Mouse (Mus musculus): Measurements from ENCODE around the gene Arhgap9.

Gene Arhgap9

GRCm38 (mm10) chr10:127348957-127349356, 27.2 kb downstream of the Arhgap9 start:
- DNase-seq (ENCODE audit: low spot score), result no peak

- no peak for DNase-seq (ENCODE audit: low spot score)
These were observed 28.0 kb downstream of the Arhgap9 start for GRCm38 (mm10) chr10:127349810-127350209.

- peak; percentile 70 for DNase-seq (ENCODE audit: low spot score)
These were observed 29.0 kb downstream of the Arhgap9 start for GRCm38 (mm10) chr10:127350594-127351284.

GRCm38 (mm10) chr10:127351285-127351595, 29.5 kb downstream of the Arhgap9 start:
- no peak for DNase-seq (ENCODE audit: low spot score)

GRCm38 (mm10) chr10:127351719-127352118, 30.0 kb downstream of the Arhgap9 start:
- DNase-seq (ENCODE audit: low spot score), result no peak

GRCm38 (mm10) chr10:127352187-127352586, 30.4 kb downstream of the Arhgap9 start:
- no peak for DNase-seq (ENCODE audit: low spot score)

- DNase-seq (ENCODE audit: low spot score), result no peak
These were observed 31.0 kb downstream of the Arhgap9 start for GRCm38 (mm10) chr10:127352766-127353165.

- DNase-seq (ENCODE audit: low spot score), result peak; percentile 72
These were observed 32.4 kb downstream of the Arhgap9 start, which contains the start of gene Inhbe for GRCm38 (mm10) chr10:127353909-127354895. Gene Inhbe, minus strand, starts transcription at chr10:127354411.

- DNase-seq (ENCODE audit: low spot score), result no peak
These were observed 33.6 kb downstream of the Arhgap9 start for GRCm38 (mm10) chr10:127355336-127355735.

GRCm38 (mm10) chr10:127360714-127361113, 39.0 kb downstream of the Arhgap9 start:
- no peak for DNase-seq (ENCODE audit: low spot score)

GRCm38 (mm10) chr10:127367116-127367515, 45.4 kb downstream of the Arhgap9 start:
- DNase-seq (ENCODE audit: low spot score), result no peak

GRCm38 (mm10) chr10:127368273-127368672, 46.5 kb downstream of the Arhgap9 start:
- DNase-seq (ENCODE audit: low spot score), result no peak

GRCm38 (mm10) chr10:127369834-127370820, 48.4 kb downstream of the Arhgap9 start, which contains the start of gene Inhbc:
Gene Inhbc, minus strand, starts transcription at chr10:127370431.
- DNase-seq (ENCODE audit: low spot score), result no peak

- DNase-seq (ENCODE audit: low spot score), result no peak
These were observed 49.3 kb downstream of the Arhgap9 start for GRCm38 (mm10) chr10:127371023-127371422.

GRCm38 (mm10) chr10:127377700-127378099, 55.9 kb downstream of the Arhgap9 start:
- DNase-seq (ENCODE audit: low spot score), result no peak

All from layer of hippocampus, adult 11-12 months (tissue).